Mouse (Mus musculus): Measurements from ENCODE around the gene Prdx3.

DNA sequence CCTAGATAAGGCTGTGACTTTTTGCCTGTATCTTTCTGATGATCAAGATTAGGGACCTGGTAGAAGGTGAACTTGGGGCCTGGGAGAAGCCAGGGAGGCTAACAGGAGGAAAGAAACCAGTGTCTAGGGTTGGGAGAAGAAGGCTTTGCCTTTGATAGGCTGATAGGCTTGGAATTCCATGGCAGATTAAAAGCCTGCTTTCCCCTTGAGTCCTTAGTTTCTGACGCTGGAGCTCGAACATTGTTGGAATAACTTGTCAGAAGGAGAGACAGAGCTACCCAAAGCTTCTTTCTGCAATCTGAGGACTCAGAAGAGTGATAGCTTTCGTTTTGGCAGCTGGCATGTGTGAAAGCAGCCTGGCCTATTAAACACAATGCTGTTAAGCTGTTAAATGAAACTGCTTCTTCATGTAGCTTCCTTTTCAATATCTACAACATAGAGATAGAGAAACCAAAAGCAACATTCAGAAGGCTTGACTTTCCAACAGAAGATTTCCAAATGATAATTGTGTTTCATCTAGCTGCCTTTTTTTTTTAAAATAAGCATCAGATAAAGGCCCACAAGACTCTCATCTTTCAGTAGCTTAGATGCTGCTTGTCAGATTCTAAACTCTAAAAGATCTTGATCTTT, 21.0 kb upstream of the Prdx3 start:
- TF ChIP-seq CTCF (IDR thresholded peaks at IDR 0.05; ENCODE audit: borderline replicate concordance, control insufficient read depth, extremely low read depth, insufficient read depth, low read length, poor library complexity) = no peak
- TF ChIP-seq POLR2A (IDR thresholded peaks at IDR 0.05; ENCODE audit: control insufficient read depth, extremely low read depth, insufficient read depth, low read length, poor library complexity) = no peak
